Mouse (Mus musculus) MEL (cell line): ENCODE measurements around the gene Ascc2.

Source experiments
- CTCF ChIP-seq, 3 experiments: IDR thresholded peaks in 2 of 3; conservative IDR thresholded peaks in 1 of 3; 2 replicates each; pipeline ENCODE4 v1.5.1; 2011 to 2012; ENCODE audit warnings: low read length in 3 of 3, low read depth in 2 of 3, mild to moderate bottlenecking in 2 of 3, improper control_type of control experiment in 1 of 3, inconsistent platforms in 1 of 3, mixed read lengths in 1 of 3, moderate library complexity in 1 of 3; ENCODE audit not compliant: control insufficient read depth in 1 of 3, insufficient read depth in 1 of 3, poor library complexity in 1 of 3, severe bottlenecking in 1 of 3
- MYC ChIP-seq: IDR thresholded peaks from 2 replicates; pipeline ENCODE4 v1.6.1; 2011; ENCODE audit warnings: low read depth, mild to moderate bottlenecking, low read length, improper control_type of control experiment, moderate library complexity
- NELFE ChIP-seq: IDR thresholded peaks from 2 replicates; pipeline ENCODE4 v1.6.1; 2011; ENCODE audit warnings: low read depth, low read length, improper control_type of control experiment
- ZMIZ1 ChIP-seq: IDR thresholded peaks from 2 replicates; pipeline ENCODE4 v1.6.1; 2012; ENCODE audit warnings: low read depth, mild to moderate bottlenecking, inconsistent platforms, low read length, improper control_type of control experiment, moderate library complexity

DNA sequence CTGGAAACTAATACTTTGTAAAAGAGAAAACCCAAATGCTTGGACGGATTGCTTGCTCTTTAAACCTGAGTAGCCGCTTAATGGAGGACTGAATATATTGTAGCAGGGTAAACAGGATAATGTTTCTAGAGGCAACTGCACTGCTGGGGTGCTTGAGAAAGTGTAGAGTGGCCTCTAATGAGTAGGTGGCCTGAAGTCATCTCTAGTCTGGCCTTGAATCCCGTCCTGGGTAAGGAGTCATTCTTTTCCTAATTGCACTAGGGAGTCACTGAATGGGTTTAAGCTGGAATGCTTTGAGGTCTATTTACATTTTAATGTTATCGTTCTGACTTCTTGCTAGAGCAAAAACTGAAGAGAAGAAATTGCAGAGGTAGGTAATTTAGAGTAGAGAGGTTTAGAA lies 67.6 kb downstream of the Ascc2 start:
- no peak for TF ChIP-seq CTCF (IDR thresholded peaks at IDR 0.05 in 2 of 3, conservative IDR thresholded peaks at IDR 0.05 in 1 of 3; ENCODE audit: control insufficient read depth in 1 of 3, insufficient read depth in 1 of 3, low read depth in 2 of 3, low read length in 3 of 3, poor library complexity in 1 of 3, severe bottlenecking in 1 of 3)
- no peak for TF ChIP-seq NELFE
- no peak for TF ChIP-seq MYC
- no peak for TF ChIP-seq ZMIZ1
